Mouse (Mus musculus) stomach, embryonic 14.5 days (tissue): ENCODE measurements at regions not wholly inside any gene's neighbourhood (a gene's known extent, or its start where the extent isn't known, plus 50 kb on each side); places are given as distances from the start of the nearest gene placed in this dataset.

ENCODE experiments used
- ATAC-seq: fragments of 200-750 bp; cut with Nextera tagmentation; 2 replicates; pipeline ENCODE4 v1.8.0; 2017; ENCODE audit warnings: low read depth, moderate TSS enrichment; ENCODE audit not compliant: insufficient number of reproducible peaks, insufficient read depth, low FRiP score
- H3K27ac ChIP-seq: fragments of 300-500 bp; sonication (generic); 2 replicates; pipeline ENCODE4 v1.5.1; 2014; ENCODE audit warnings: mild to moderate bottlenecking, low read length, moderate library complexity, mixed read lengths
- H3K27me3 ChIP-seq: fragments of 300-500 bp; sonication (generic); 2 replicates; pipeline ENCODE4 v1.6.1; 2014; ENCODE audit warnings: low read length, control low read depth, mixed read lengths; ENCODE audit not compliant: control insufficient read depth, insufficient read depth
- H3K36me3 ChIP-seq: fragments of 300-500 bp; sonication (generic); 2 replicates; pipeline ENCODE4 v1.6.1; 2014; ENCODE audit warnings: mild to moderate bottlenecking, control low read depth, low read length, moderate library complexity, mixed read lengths; ENCODE audit not compliant: control insufficient read depth, insufficient read depth
- H3K4me1 ChIP-seq: fragments of 300-500 bp; sonication (generic); 2 replicates; pipeline ENCODE4 v1.6.1; 2014; ENCODE audit warnings: low read length, control low read depth, mixed read lengths; ENCODE audit not compliant: control insufficient read depth, insufficient read depth
- H3K4me2 ChIP-seq: fragments of 300-500 bp; sonication (generic); replicated peaks from 2 replicates; pipeline ENCODE4 v1.6.1; 2014; ENCODE audit warnings: low read depth, low read length, control low read depth
- H3K4me3 ChIP-seq: fragments of 300-500 bp; sonication (generic); 2 replicates; pipeline ENCODE4 v1.5.1; 2014; ENCODE audit warnings: low read depth, low read length, control low read depth
- H3K9ac ChIP-seq: fragments of 300-500 bp; sonication (generic); replicated peaks from 2 replicates; pipeline ENCODE4 v1.6.1; 2014; ENCODE audit warnings: low read depth, mild to moderate bottlenecking, control low read depth, low read length, moderate library complexity, mixed read lengths
- H3K9me3 ChIP-seq: fragments of 300-500 bp; sonication (generic); 2 replicates; pipeline ENCODE4 v1.6.1; 2016; ENCODE audit warnings: low read depth, low read length, control low read depth; ENCODE audit not compliant: control insufficient read depth
- WGBS: fragments of 180-500 bp; shearing (Covaris S2); extraction: QIAGEN DNeasy Blood & Tissue Kit; methylation state at CpG from one replicate; pipeline ENCODE4 v1.1.7; 2014; 5-methylcytosine and 5-hydroxymethylcytosine counted together

- no peaks in the 10 kb centered on the region for H3K9me3 ChIP-seq
- H3K4me2 ChIP-seq, result no peak overlapping the region
- H3K27me3 ChIP-seq, result no peaks in the 10 kb centered on the region
- no peaks in the 10 kb centered on the region for H3K36me3 ChIP-seq
- H3K27ac ChIP-seq, result no peak overlapping the region
- no peak for ATAC-seq
- no peak overlapping the region for H3K9ac ChIP-seq
- H3K4me3 ChIP-seq, result no peak overlapping the region
- 81% methylated on average over 5 of the region's 5 CpGs for WGBS
- H3K4me1 ChIP-seq, result no peaks in the 10 kb centered on the region
Observed at GRCm38 (mm10) chr13:110692696-110693095, 297.9 kb downstream of the Plk2 start.

GRCm38 (mm10) chr13:110694876-110695275, 300.0 kb downstream of the Plk2 start:
- 73% methylated on average over 6 of the region's 6 CpGs for WGBS
- no peaks in the 10 kb centered on the region for H3K27me3 ChIP-seq
- no peak overlapping the region for H3K4me3 ChIP-seq
- H3K9ac ChIP-seq, result no peak overlapping the region
- no peak for ATAC-seq
- H3K27ac ChIP-seq, result no peak overlapping the region
- H3K4me1 ChIP-seq, result no peaks in the 10 kb centered on the region
- no peak overlapping the region for H3K4me2 ChIP-seq
- H3K36me3 ChIP-seq, result no peaks in the 10 kb centered on the region
- H3K9me3 ChIP-seq, result no peaks in the 10 kb centered on the region

GRCm38 (mm10) chr13:110696549-110696948, 301.7 kb downstream of the Plk2 start:
- no peak for ATAC-seq

GRCm38 (mm10) chr13:110704261-110704660, 309.4 kb downstream of the Plk2 start:
- no peaks in the 10 kb centered on the region for H3K9me3 ChIP-seq
- H3K4me1 ChIP-seq, result no peaks in the 10 kb centered on the region
- H3K36me3 ChIP-seq, result no peaks in the 10 kb centered on the region
- no peak for ATAC-seq
- H3K4me2 ChIP-seq, result no peak overlapping the region
- H3K27me3 ChIP-seq, result no peaks in the 10 kb centered on the region
- no peak overlapping the region for H3K9ac ChIP-seq
- no peak overlapping the region for H3K27ac ChIP-seq
- H3K4me3 ChIP-seq, result no peak overlapping the region
- WGBS, result 61% methylated on average over 2 of the region's 2 CpGs

More at GRCm38 (mm10) chr13:110696549-110696948, 301.7 kb downstream of the Plk2 start:
- Histone ChIP-seq H3K4me1 (no peaks in the 10 kb centered on the region), H3K9ac (no peak overlapping the region), H3K9me3 (no peaks in the 10 kb centered on the region), H3K27ac (no peak overlapping the region), H3K36me3 (no peaks in the 10 kb centered on the region), H3K27me3 (no peaks in the 10 kb centered on the region), H3K4me3 (no peak overlapping the region), H3K4me2 (no peak overlapping the region)
- WGBS, result 84% methylated on average over 5 of the region's 5 CpGs

GRCm38 (mm10) chr13:110710847-110711246, 316.0 kb downstream of the Plk2 start:
- no peak overlapping the region for H3K27ac ChIP-seq
- no peak overlapping the region for H3K9ac ChIP-seq
- H3K36me3 ChIP-seq, result no peaks in the 10 kb centered on the region
- H3K9me3 ChIP-seq, result no peaks in the 10 kb centered on the region
- H3K4me1 ChIP-seq, result no peaks in the 10 kb centered on the region
- no peak for ATAC-seq
- H3K27me3 ChIP-seq, result no peaks in the 10 kb centered on the region
- no peak overlapping the region for H3K4me3 ChIP-seq
- WGBS, result 81% methylated on average over 4 of the region's 4 CpGs
- H3K4me2 ChIP-seq, result no peak overlapping the region

- Histone ChIP-seq H3K4me3 (no peak overlapping the region), H3K4me1 (no peaks in the 10 kb centered on the region), H3K27me3 (no peaks in the 10 kb centered on the region), H3K9me3 (no peaks in the 10 kb centered on the region), H3K36me3 (no peaks in the 10 kb centered on the region), H3K27ac (no peak overlapping the region), H3K9ac (no peak overlapping the region), H3K4me2 (no peak overlapping the region)
- WGBS, result 13% methylated on average over 3 of the region's 3 CpGs
- no peak for ATAC-seq
Observed at GRCm38 (mm10) chr13:110712527-110712926, 317.7 kb downstream of the Plk2 start.

GRCm38 (mm10) chr13:110722170-110722569, 327.3 kb downstream of the Plk2 start:
- no peak overlapping the region for H3K4me2 ChIP-seq
- no peak overlapping the region for H3K27ac ChIP-seq
- ATAC-seq, result no peak
- no peaks in the 10 kb centered on the region for H3K27me3 ChIP-seq
- no peaks in the 10 kb centered on the region for H3K36me3 ChIP-seq
- no peak overlapping the region for H3K9ac ChIP-seq
- WGBS, result 89% methylated on average over 10 of the region's 10 CpGs
- no peaks in the 10 kb centered on the region for H3K9me3 ChIP-seq
- no peak overlapping the region for H3K4me3 ChIP-seq
- no peaks in the 10 kb centered on the region for H3K4me1 ChIP-seq

GRCm38 (mm10) chr13:110722752-110723151, 327.9 kb downstream of the Plk2 start:
- no peak overlapping the region for H3K27ac ChIP-seq
- WGBS, result 65% methylated on average over 6 of the region's 6 CpGs
- no peak overlapping the region for H3K4me3 ChIP-seq
- no peak overlapping the region for H3K4me2 ChIP-seq
- no peak for ATAC-seq
- H3K9ac ChIP-seq, result no peak overlapping the region
- H3K27me3 ChIP-seq, result no peaks in the 10 kb centered on the region
- H3K9me3 ChIP-seq, result no peaks in the 10 kb centered on the region
- no peaks in the 10 kb centered on the region for H3K36me3 ChIP-seq
- H3K4me1 ChIP-seq, result no peaks in the 10 kb centered on the region

- 71% methylated on average over 2 of the region's 2 CpGs for WGBS
Observed at GRCm38 (mm10) chr13:110724836-110725235, 330.0 kb downstream of the Plk2 start.

More at GRCm38 (mm10) chr13:110724836-110725235, 330.0 kb downstream of the Plk2 start:
- no peak overlapping the region for H3K4me2 ChIP-seq
- no peak overlapping the region for H3K9ac ChIP-seq
- H3K27me3 ChIP-seq, result no peaks in the 10 kb centered on the region
- no peak overlapping the region for H3K4me3 ChIP-seq
- H3K9me3 ChIP-seq, result no peaks in the 10 kb centered on the region
- no peak overlapping the region for H3K27ac ChIP-seq
- H3K4me1 ChIP-seq, result no peaks in the 10 kb centered on the region
- ATAC-seq, result no peak
- no peaks in the 10 kb centered on the region for H3K36me3 ChIP-seq
